Mouse (Mus musculus): ENCODE results near the gene Sort1.

- no peak for TF ChIP-seq CTCF (IDR thresholded peaks at IDR 0.05)
- no peak for TF ChIP-seq EP300 (IDR thresholded peaks at IDR 0.05)
Observed at GRCm38 (mm10) chr3:108348376-108348775, 64.5 kb downstream of the Sort1 start.

Data from lung, postnatal 0 days (tissue).